Mouse (Mus musculus) Patski (cell line): ENCODE measurements around the gene Olfr281. TPM values are rescaled to one million over a fixed set of nuclear protein-coding genes. Genes with fewer than 3 reads are reported as not detected.
"Not testable (repeated sequence)": the region's sequence is repeated elsewhere in the genome, so short reads cannot be mapped to it uniquely, and the experiment has no call there.

ENCODE experiments used
- ATAC-seq: fragments of 100-300 bp; one replicate; pipeline ENCODE4 v1.8.0; 2021
- CTCF ChIA-PET: fragments of 350-600 bp; sonication (Branson Sonifier 250); formaldehyde crosslinking; loops from one replicate; lab custom pipeline; 2022; ENCODE audit warnings: inconsistent platforms; lab: Charles Lee
- POLR2A ChIA-PET: fragments of 350-600 bp; sonication (Branson Sonifier 250); formaldehyde crosslinking; loops from one replicate; lab custom pipeline; 2022; ENCODE audit warnings: antibody characterized with exemption, inconsistent platforms; lab: Charles Lee
- DNase-seq: peaks from one replicate; pipeline ENCODE4 v3.0.0-alpha.2; 2011; ENCODE audit warnings: low read depth, low spot score
- H3K27me3 ChIP-seq: fragments of 371-371 bp; one replicate; pipeline ENCODE4 v1.5.1; 2021
- CTCF ChIP-seq: fragments of 100-300 bp; IDR thresholded peaks from one replicate; pipeline ENCODE4 v1.5.1; 2021
- in situ Hi-C: fragments of 300-500 bp; cut with MboI; formaldehyde crosslinking; loops from 3 replicates; pipeline ENCODE4 v1.11.1; 2018; ENCODE audit warnings: low pct_unique_long_range_greater_than_20kb, mixed read lengths
- polyA plus RNA-seq: library from polyadenylated mRNA; unstranded; gene quantifications from one replicate; pipeline ENCODE4 v1.2.3, GENCODE M21; 2021

Gene Olfr281
- polyA plus RNA-seq, 1 experiment from 2014 or later: not detected

DNA sequence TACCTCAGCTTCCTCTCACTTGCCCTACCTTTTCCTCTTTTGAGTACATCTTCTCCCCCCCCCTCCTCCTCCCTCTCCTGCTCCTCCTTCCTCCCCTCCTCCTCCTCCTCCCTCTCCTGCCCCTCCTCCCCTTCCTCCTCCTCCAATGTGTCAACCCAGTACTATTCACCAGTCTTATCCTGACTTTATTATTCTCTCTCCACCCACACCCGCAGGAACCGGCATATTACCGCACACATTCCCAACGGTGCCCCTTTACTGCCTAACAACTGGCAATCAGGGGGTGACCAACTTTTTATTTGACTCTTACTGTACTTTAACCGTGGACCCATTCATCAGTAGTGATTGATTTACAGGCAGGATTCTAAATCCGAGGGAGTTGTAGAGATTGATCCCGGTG is 27.2 kb upstream of the Olfr281 start:
- in situ Hi-C loops: no loop called here
- DNase-seq: no peak
- POLR2A ChIA-PET: no interaction called here
- H3K27me3 ChIP-seq: peaks cover 23% of the 10 kb centered on the region
- ATAC-seq: no peak
- CTCF ChIA-PET: no interaction called here
- TF ChIP-seq CTCF: no peak

DNA sequence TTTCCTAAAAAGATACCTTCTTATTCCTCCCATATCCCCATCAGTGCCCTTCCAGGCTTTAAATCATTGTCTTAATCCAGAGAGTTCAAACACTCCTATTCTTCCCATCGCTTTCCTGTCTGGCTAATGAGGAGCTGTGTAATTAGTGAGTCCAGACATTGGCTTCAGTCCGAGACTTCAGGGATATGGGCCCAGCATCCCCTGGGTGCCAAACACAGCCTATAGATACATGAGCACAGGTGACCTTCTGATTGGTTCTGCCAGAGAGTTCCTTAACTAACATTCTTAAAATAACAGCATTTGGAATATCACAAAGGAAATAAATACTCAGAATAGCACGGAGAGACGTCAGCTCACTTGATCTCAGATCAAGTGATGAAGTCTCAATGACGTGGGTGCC is 21.5 kb upstream of the Olfr281 start, which contains the start of gene Olfr282:
Gene Olfr282, plus strand, starts transcription at position 301 of the 400 bp plus-strand sequence.
- peaks cover 12% of the 10 kb centered on the region for H3K27me3 ChIP-seq
- ATAC-seq, CTCF ChIA-PET, DNase-seq, POLR2A ChIA-PET, in situ Hi-C loops: not testable (repeated sequence)

DNA sequence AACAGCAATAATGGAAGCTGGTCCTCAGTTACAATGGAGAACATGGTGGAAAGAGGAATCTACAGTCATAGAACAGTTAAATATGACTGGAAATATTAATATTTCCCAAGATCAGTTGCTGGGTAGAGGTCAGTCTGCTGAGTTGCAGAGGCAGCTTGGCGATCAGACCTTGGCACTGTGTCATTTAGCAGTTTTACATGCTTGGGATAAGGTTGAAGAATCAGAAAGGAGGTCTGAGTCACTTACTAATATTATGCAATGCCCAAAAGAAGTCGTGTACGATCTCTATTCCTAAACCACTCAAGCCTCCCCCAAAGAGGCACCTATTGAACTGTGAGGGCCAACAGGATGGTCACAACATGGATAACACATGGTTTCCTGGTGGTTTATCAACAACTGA is 7.8 kb upstream of the Olfr281 start:
- peaks cover 3% of the 10 kb centered on the region for H3K27me3 ChIP-seq
- in situ Hi-C loops: no loop called here
- ChIA-PET CTCF (interaction anchor here (1.2 kb wide), 1 partner anchor 9 kb away, joined by 4 read pairs; no protein-coding TSS in a partner anchor), POLR2A (no interaction called here)
- ATAC-seq: no peak
- no peak for DNase-seq
- TF ChIP-seq CTCF: no peak

DNA sequence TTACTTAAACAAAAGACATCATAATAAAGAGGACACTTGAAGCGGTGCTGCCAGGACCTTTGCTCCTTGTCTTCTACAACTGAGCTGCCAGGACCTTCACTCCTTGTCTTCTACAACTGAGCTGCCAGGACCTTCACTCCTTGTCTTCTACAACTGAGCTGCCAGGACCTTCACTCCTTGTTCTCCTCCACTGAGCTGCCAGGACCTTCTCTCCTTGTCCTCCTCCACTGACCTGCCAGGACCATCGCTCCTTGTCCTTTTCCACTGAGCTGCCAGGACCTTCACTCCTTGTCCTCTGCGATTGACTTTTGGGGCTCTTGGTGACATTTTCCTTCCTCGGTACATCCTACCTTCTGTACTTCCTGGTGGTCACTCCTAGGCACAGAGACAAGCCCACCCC is 3.9 kb upstream of the Olfr281 start:
- in situ Hi-C loops: no loop called here
- no peak for TF ChIP-seq CTCF
- ChIA-PET POLR2A (no interaction called here), CTCF (no interaction called here)
- H3K27me3 ChIP-seq: peaks cover 3% of the 10 kb centered on the region
- DNase-seq (no peak), ATAC-seq (no peak)

DNA sequence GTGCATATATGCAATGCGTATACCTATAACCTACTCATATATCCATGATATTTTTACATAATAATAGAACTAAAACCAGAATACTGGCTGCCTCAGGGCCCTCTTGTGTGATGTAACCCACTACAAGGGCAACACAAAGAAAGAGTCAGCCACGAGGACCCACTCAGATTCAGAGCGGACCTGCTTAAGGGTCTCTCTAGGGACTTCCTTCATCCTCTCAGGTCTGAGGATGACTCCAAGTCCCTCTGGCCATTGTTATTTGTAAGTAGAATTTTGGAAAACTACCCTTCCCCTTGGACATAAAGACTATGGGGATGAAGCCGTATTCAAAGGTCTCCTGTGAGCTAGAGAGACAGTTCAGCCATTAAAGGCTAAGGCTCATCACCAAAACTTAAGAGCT is 17.2 kb downstream of the Olfr281 start, which contains the start of gene OR5BS1P:
Gene OR5BS1P, plus strand, starts transcription at position 301 of the 400 bp plus-strand sequence.
- no peak for TF ChIP-seq CTCF
- peaks cover 18% of the 10 kb centered on the region for H3K27me3 ChIP-seq
- ChIA-PET CTCF (no interaction called here), POLR2A (no interaction called here)
- ATAC-seq (no peak), DNase-seq (no peak)
- in situ Hi-C loops: no loop called here

DNA sequence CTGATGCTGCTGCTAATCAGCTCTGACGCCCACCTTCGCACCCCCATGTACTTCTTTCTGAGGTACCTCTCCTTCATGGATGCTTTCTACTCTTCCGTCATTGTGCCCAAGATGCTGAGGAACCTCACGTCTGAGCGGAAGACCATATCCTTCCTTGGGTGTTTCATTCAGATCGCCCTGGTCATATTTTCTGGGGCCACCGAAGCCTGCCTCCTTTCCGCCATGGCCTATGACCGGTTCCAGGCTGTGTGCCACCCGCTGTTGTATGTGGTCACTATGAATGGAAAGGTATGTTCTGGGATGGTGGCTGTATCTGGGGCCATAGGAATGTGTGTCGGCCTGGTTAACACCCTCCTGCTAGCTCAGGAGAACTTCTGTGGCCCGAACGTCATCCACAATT is 19.2 kb downstream of the Olfr281 start:
- no peak for ATAC-seq
- no peak for TF ChIP-seq CTCF
- peaks cover 23% of the 10 kb centered on the region for H3K27me3 ChIP-seq
- POLR2A ChIA-PET: no interaction called here
- no peak for DNase-seq
- CTCF ChIA-PET: no interaction called here
- in situ Hi-C loops: no loop called here

DNA sequence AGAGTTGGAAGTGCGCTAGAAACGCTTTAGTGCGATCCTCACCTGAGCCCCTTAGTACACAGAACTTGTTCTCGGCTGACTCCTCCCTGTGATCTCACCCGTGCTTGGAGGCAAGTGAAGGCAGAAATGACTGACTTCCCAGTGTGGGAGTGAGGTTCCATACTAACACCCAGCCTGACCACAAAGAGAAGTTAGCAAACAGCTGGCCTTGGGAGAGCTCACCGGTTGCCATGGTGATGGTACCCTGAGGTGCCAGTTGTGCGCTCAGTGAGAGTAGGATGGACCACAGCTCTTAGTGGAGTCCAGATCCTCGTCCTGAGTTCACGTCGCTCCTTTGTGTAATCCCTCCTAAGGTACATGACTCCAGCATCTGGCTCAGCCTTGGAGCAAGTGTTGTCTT is 22.6 kb downstream of the Olfr281 start:
- peaks cover 26% of the 10 kb centered on the region for H3K27me3 ChIP-seq
- ATAC-seq (no peak), DNase-seq (no peak)
- no peak for TF ChIP-seq CTCF
- ChIA-PET CTCF (no interaction called here), POLR2A (no interaction called here)
- in situ Hi-C loops: no loop called here

DNA sequence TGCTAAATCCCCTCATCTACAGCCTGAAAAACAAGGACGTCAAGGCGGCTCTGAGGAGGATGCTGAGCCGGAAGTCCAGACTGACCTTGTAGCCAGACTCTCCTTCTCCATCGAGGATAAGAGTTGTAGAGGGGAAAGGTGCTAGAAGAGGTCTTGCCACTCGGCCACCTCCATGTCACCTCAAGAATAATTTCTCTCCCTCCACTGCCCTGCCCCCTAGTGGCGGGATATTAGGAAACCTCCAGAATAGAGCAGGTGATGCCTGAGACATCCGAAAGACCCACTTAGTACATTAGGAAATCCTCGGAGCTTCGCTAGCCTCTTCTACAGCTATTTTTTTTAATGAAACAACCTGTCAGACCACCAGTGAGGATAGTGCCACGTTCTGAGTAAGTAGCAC is 23.0 kb downstream of the Olfr281 start:
- in situ Hi-C loops: no loop called here
- peaks cover 26% of the 10 kb centered on the region for H3K27me3 ChIP-seq
- CTCF ChIA-PET: no interaction called here
- DNase-seq (no peak), ATAC-seq (no peak)
- peak; percentile 75 for TF ChIP-seq CTCF
- POLR2A ChIA-PET: no interaction called here

DNA sequence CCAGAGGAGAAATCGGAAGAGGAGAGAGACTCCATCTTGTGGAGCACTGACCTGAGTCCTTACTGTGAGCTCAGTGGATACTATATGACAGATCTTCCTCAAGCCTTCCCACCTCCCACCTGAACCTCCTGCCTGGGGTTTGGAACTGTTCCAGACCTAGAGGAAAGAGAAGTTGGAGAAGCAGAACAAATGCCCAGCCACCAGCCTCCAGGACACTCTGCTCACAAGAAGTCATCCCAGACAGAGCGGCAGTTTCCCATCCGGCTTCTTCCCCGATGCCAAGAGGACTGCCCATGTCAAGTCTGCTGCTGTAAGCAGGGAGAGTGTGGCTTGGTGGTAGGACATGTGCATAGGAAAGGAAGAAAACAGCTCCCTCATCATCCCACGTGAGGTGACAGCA is 23.9 kb downstream of the Olfr281 start:
- no peak for TF ChIP-seq CTCF
- ATAC-seq: no peak
- in situ Hi-C loops: no loop called here
- peaks cover 28% of the 10 kb centered on the region for H3K27me3 ChIP-seq
- no peak for DNase-seq
- ChIA-PET POLR2A (no interaction called here), CTCF (no interaction called here)

DNA sequence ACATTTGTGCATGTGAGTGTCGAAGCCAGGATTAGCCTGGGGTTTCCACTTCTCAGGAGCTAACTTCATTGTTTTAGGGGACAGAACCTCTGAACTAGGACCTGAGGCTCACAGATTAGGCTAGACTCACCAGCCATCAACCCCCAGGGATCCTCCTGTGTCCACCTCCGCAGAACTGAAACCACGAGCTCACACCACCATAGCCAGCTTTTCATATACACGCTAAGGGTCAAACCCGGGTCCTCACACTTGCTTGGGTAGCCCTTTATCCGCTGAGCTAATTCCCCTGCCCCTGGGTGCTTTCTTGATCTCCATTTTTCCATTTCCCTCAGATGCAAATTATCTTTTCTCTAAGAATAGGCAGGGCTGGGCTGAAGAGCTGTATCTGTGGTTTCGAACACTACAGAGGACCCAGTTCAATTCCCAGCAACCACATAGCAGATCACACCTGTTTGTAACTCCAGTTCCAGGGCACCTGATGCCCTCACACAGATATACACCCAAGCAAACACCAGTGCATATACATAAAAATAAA is 27.2 kb downstream of the Olfr281 start:
- POLR2A ChIA-PET: no interaction called here
- CTCF ChIA-PET: no interaction called here
- peaks cover 22% of the 10 kb centered on the region for H3K27me3 ChIP-seq
- no peak for TF ChIP-seq CTCF
- DNase-seq (no peak), ATAC-seq (no peak)
- in situ Hi-C loops: no loop called here

DNA sequence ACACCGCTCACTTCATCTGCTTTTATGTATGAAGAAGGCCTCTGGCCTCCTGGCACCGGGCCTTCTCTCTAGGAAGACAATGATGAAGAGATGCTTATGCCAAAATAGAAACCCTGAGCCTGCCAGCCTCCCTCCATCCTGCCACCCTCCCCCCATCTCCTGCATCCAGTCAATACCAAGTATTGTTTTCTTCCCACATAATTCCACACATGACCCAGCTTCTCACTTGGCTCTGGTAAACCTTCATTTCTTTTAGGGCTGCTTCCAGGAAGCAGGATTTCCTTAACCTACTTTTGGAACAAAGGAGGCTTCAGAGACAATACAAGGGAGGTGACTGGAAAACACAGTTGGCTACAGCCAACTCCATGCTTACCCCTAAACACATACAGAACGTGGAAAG is 30.3 kb downstream of the Olfr281 start, which contains the start of gene Lalba:
Gene Lalba, minus strand, starts transcription at position 21 of the 400 bp plus-strand sequence.
- in situ Hi-C loops: no loop called here
- TF ChIP-seq CTCF: no peak
- ATAC-seq (no peak), DNase-seq (no peak)
- POLR2A ChIA-PET: interaction anchor here (0.6 kb wide), 1 partner anchor 16 kb away, joined by 3 read pairs; no protein-coding TSS in a partner anchor
- H3K27me3 ChIP-seq: peaks cover 17% of the 10 kb centered on the region
- CTCF ChIA-PET: no interaction called here
